Mouse (Mus musculus) left cerebral cortex, adult 2 months (tissue): ENCODE measurements around the gene Ermard. TPM values are rescaled to one million over a fixed set of nuclear protein-coding genes. Genes with fewer than 3 reads are reported as not detected.

Experiments
- DNase-seq, 2 experiments: peaks; one replicate each; pipeline ENCODE4 v3.0.0; 2021 to 2022; ENCODE audit warnings: low spot score in 2 of 2, mixed read lengths in 1 of 2; ENCODE audit errors: extremely low spot score in 1 of 2
- H3K27ac ChIP-seq: fragments of 200-600 bp; 2 replicates; pipeline ENCODE4 v1.8.1; 2022
- H3K4me3 ChIP-seq: fragments of 200-600 bp; 2 replicates; pipeline ENCODE4 v1.8.1; 2022
- CTCF ChIP-seq: fragments of 200-600 bp; IDR thresholded peaks from 2 replicates; pipeline ENCODE4 v1.8.1; 2022; ENCODE audit warnings: antibody characterized with exemption, mild to moderate bottlenecking, moderate library complexity
- intact Hi-C: fragments of 180-260 bp; cut with DNase I; formaldehyde crosslinking; loops from one replicate; pipeline ENCODE4 v1.15.1; 2025
- total RNA-seq, 2 experiments: library from RNA; stranded (reverse); gene quantifications; 2 replicates each; pipeline ENCODE4 v1.2.3; 2021

Ermard gene
- total RNA-seq, 2 experiments from 2014 or later = 49.9 to 52.6 TPM

- Histone ChIP-seq H3K27ac (no peak overlapping the region), H3K4me3 (no peak overlapping the region)
- intact Hi-C loops = no loop called here
- TF ChIP-seq CTCF = no peak
- no peak for DNase-seq
These were observed 34.0 kb downstream of the Ermard start for GRCm38 (mm10) chr17:15075033-15075432.

GRCm38 (mm10) chr17:15077536-15077935, 36.5 kb downstream of the Ermard start:
- intact Hi-C loops = no loop called here
- DNase-seq = no peak

GRCm38 (mm10) chr17:15084226-15084848, 43.3 kb downstream of the Ermard start:
- intact Hi-C loops = no loop called here
- Histone ChIP-seq H3K4me3 (no peak overlapping the region), H3K27ac (no peak overlapping the region)
- no peak for TF ChIP-seq CTCF
- DNase-seq = no peak

More at GRCm38 (mm10) chr17:15077536-15077935, 36.5 kb downstream of the Ermard start:
- no peak overlapping the region for H3K4me3 ChIP-seq
- no peak overlapping the region for H3K27ac ChIP-seq
- no peak for TF ChIP-seq CTCF

GRCm38 (mm10) chr17:15085006-15085405, 44.0 kb downstream of the Ermard start:
- H3K27ac ChIP-seq = no peak overlapping the region
- intact Hi-C loops = no loop called here
- no peak for TF ChIP-seq CTCF
- no peak for DNase-seq
- H3K4me3 ChIP-seq = no peak overlapping the region

- intact Hi-C loops = no loop called here
- TF ChIP-seq CTCF = no peak
- Histone ChIP-seq H3K4me3 (no peak overlapping the region), H3K27ac (no peak overlapping the region)
- DNase-seq = no peak
These were observed 47.2 kb downstream of the Ermard start for GRCm38 (mm10) chr17:15088166-15088565.

GRCm38 (mm10) chr17:15088591-15089001, 47.6 kb downstream of the Ermard start:
- no peak for TF ChIP-seq CTCF
- Histone ChIP-seq H3K27ac (no peak overlapping the region), H3K4me3 (no peak overlapping the region)
- intact Hi-C loops = no loop called here
- DNase-seq = no peak

- no peak overlapping the region for H3K27ac ChIP-seq
- intact Hi-C loops = no loop called here
- no peak for TF ChIP-seq CTCF
- no peak for DNase-seq
- no peak overlapping the region for H3K4me3 ChIP-seq
These were observed 50.7 kb downstream of the Ermard start for GRCm38 (mm10) chr17:15091739-15092138.

GRCm38 (mm10) chr17:15093523-15093922, 52.5 kb downstream of the Ermard start:
- intact Hi-C loops = no loop called here
- Histone ChIP-seq H3K27ac (no peak overlapping the region), H3K4me3 (no peak overlapping the region)
- no peak for DNase-seq
- no peak for TF ChIP-seq CTCF

- DNase-seq = no peak
- TF ChIP-seq CTCF = no peak
- H3K27ac ChIP-seq = no peak overlapping the region
- intact Hi-C loops = no loop called here
- no peak overlapping the region for H3K4me3 ChIP-seq
These were observed 55.8 kb downstream of the Ermard start for GRCm38 (mm10) chr17:15096853-15097252.

GRCm38 (mm10) chr17:15098677-15099076, 57.7 kb downstream of the Ermard start:
- DNase-seq = no peak
- intact Hi-C loops = no loop called here
- H3K27ac ChIP-seq = no peak overlapping the region
- no peak overlapping the region for H3K4me3 ChIP-seq
- TF ChIP-seq CTCF = no peak

GRCm38 (mm10) chr17:15101355-15101754, 60.3 kb downstream of the Ermard start:
- DNase-seq = no peak
- TF ChIP-seq CTCF = no peak
- no peak overlapping the region for H3K27ac ChIP-seq
- no peak overlapping the region for H3K4me3 ChIP-seq
- intact Hi-C loops = no loop called here

GRCm38 (mm10) chr17:15107143-15107649, 66.2 kb downstream of the Ermard start:
- Histone ChIP-seq H3K4me3 (no peak overlapping the region), H3K27ac (no peak overlapping the region)
- intact Hi-C loops = no loop called here
- no peak for DNase-seq
- no peak for TF ChIP-seq CTCF
